Mouse (Mus musculus): ENCODE results near the gene Ppp1r21.

DNA sequence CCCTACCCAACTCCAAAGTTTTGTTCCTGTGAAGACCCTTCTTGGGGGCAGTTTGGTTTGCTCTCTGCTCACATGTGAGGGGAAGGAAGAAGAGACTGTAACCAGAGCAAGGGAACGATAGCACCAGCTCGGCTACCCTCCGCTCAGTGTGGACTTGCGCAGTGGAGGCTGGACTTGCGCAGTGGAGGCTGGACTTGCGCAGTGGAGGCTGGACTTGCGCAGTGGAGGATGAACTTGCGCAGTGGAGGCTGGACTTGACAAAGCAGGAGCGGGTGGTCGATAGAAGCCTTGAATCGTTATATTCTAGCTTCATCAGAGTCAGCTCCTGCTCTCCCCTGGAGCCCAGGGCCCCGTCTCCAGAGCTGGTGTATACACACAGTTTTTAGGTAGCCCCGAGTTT is 95.4 kb downstream of the Ppp1r21 start:
- TF ChIP-seq CTCF (IDR thresholded peaks at IDR 0.05; ENCODE audit: low read depth, low read length) (no peak), TAL1 (conservative IDR thresholded peaks at IDR 0.05; ENCODE audit: low read depth, low read length) (no peak)
